21 mouse cellular contexts compared by ENCODE assay signal in the genomic region with DNA sequence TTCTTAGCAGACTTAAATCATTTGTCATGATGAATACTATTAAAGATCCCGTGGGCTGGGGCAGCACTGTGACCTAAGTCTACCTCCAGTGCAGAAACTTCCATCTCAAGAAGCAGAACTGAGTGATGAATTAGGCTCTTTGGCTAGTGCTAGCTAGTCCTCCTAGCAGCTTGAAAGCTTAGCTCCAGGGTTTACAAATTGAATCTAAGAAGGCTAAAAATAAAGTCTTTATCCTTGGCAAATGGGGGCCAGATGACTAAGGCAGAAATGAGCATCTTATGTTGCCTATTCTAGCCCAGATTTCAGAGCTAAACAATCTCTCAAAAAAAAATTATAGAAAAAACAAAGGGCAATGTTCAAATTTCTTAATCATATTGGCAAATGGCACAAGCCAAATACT. TPM values are rescaled to one million over a fixed set of nuclear protein-coding genes. Genes with fewer than 3 reads are reported as not detected.
DNase-seq lines count a peak whose midpoint lies in the region; ATAC-seq and TF ChIP-seq lines count a peak whose summit lies in the region.
"Had no signal": no experiment of that assay in that cellular context is flagged by ENCODE, and none has a peak within 500 bp of the region (broad histone marks: within the 10 kb centered on the region; RNA-seq: fewer than 3 reads in every experiment).

No protein-coding gene starts in this region.

- no peak overlapping the region for H3K4me3 ChIP-seq in layer of hippocampus, adult 2 months
- H3K4me3 ChIP-seq in midbrain, embryonic 11.5 days (ENCODE audit: low read depth, low read length), result no peak overlapping the region
- no peak overlapping the region for H3K4me3 ChIP-seq in midbrain, embryonic 16.5 days (ENCODE audit: low read depth, low read length)
- H3K4me3 ChIP-seq: embryonic facial prominence, embryonic 10.5 days; embryonic facial prominence, embryonic 12.5 days; forebrain, embryonic 13.5 days; forebrain, embryonic 15.5 days had no signal

- no peak for ATAC-seq in midbrain, embryonic 11.5 days (ENCODE audit: low FRiP score)
- no peak for ATAC-seq in midbrain, embryonic 16.5 days
- ATAC-seq: forebrain, embryonic 13.5 days; forebrain, embryonic 15.5 days; forebrain, postnatal 0 days; Patski had no signal

- no peak overlapping the region for H3K4me2 ChIP-seq in midbrain, embryonic 11.5 days
- no peak overlapping the region for H3K4me2 ChIP-seq in midbrain, embryonic 16.5 days (ENCODE audit: low read length)
- H3K4me2 ChIP-seq: embryonic facial prominence, embryonic 12.5 days; forebrain, embryonic 13.5 days; forebrain, embryonic 15.5 days had no signal

- peaks cover 5% of the 10 kb centered on the region for H3K36me3 ChIP-seq in midbrain, embryonic 11.5 days (ENCODE audit: control insufficient read depth, insufficient read depth, low read length)
- H3K36me3 ChIP-seq in midbrain, embryonic 16.5 days (ENCODE audit: control insufficient read depth, insufficient read depth, low read length), result peaks cover 26% of the 10 kb centered on the region

- DNase-seq in layer of hippocampus, adult 2 months (ENCODE audit: low spot score in 2 of 2), result no peak
- DNase-seq in layer of hippocampus, adult 18-20 months (ENCODE audit: low spot score in 2 of 2), result no peak
- peak; percentile 35 for DNase-seq in midbrain, embryonic 11.5 days (ENCODE audit: low spot score, missing footprints)
- peak; percentile 34 for DNase-seq in NIH3T3 (ENCODE audit: low read depth)
- DNase-seq in brain, adult 2 months (ENCODE audit: low read depth, low spot score), result peak; percentile 63
- DNase-seq in T-cell, adult 2 months (ENCODE audit: low spot score), result no peak
- DNase-seq: adrenal gland, adult 2 months; adrenal gland, postnatal 10 days; adrenal gland, postnatal 25 days; cerebellum, adult 11-12 months; cerebellum, adult 2 months; cerebellum, adult 9-10 months; cerebellum, postnatal 10 days; cerebellum, postnatal 25 days; forebrain, postnatal 0 days had no signal

- WGBS in midbrain, embryonic 11.5 days, result 83% methylated on average over 1 of the region's 1 CpGs
- 94% methylated on average over 1 of the region's 1 CpGs for WGBS in midbrain, embryonic 16.5 days

- TF ChIP-seq CTCF in layer of hippocampus, adult 2 months (conservative IDR thresholded peaks at IDR 0.05), result no peak

- no peaks in the 10 kb centered on the region for H3K4me1 ChIP-seq in midbrain, embryonic 11.5 days (ENCODE audit: control insufficient read depth, insufficient read depth, low read length)
- no peaks in the 10 kb centered on the region for H3K4me1 ChIP-seq in midbrain, embryonic 16.5 days (ENCODE audit: control insufficient read depth, insufficient read depth, low read length)
- H3K4me1 ChIP-seq: embryonic facial prominence, embryonic 10.5 days; embryonic facial prominence, embryonic 12.5 days; forebrain, embryonic 13.5 days; forebrain, embryonic 15.5 days had no signal

- no peaks in the 10 kb centered on the region for H3K9me3 ChIP-seq in midbrain, embryonic 11.5 days (ENCODE audit: control insufficient read depth, low read length)
- no peaks in the 10 kb centered on the region for H3K9me3 ChIP-seq in midbrain, embryonic 16.5 days (replicated peaks; ENCODE audit: control insufficient read depth, low read length, poor library complexity, severe bottlenecking)
- H3K9me3 ChIP-seq: embryonic facial prominence, embryonic 10.5 days; embryonic facial prominence, embryonic 12.5 days; forebrain, embryonic 13.5 days; forebrain, embryonic 15.5 days had no signal

- H3K27ac ChIP-seq in layer of hippocampus, adult 2 months, result peak overlapping the region; percentile 8; the same call in 1 of the 2 replicates
- H3K27ac ChIP-seq in midbrain, embryonic 11.5 days (ENCODE audit: low read depth, low read length), result no peak overlapping the region
- no peak overlapping the region for H3K27ac ChIP-seq in midbrain, embryonic 16.5 days (ENCODE audit: low read length)
- H3K27ac ChIP-seq: embryonic facial prominence, embryonic 10.5 days; embryonic facial prominence, embryonic 12.5 days; forebrain, embryonic 13.5 days; forebrain, embryonic 15.5 days had no signal

- H3K27me3 ChIP-seq in midbrain, embryonic 11.5 days (ENCODE audit: control insufficient read depth, insufficient read depth, low read length), result no peaks in the 10 kb centered on the region
- no peaks in the 10 kb centered on the region for H3K27me3 ChIP-seq in midbrain, embryonic 16.5 days (ENCODE audit: control insufficient read depth, insufficient read depth, low read depth, low read length)
- H3K27me3 ChIP-seq: embryonic facial prominence, embryonic 12.5 days; forebrain, embryonic 13.5 days; forebrain, embryonic 15.5 days; Patski had no signal

- H3K9ac ChIP-seq in midbrain, embryonic 11.5 days (ENCODE audit: low read length), result no peak overlapping the region
- H3K9ac ChIP-seq in midbrain, embryonic 16.5 days (ENCODE audit: low read depth, low read length), result no peak overlapping the region
- H3K9ac ChIP-seq: embryonic facial prominence, embryonic 12.5 days; forebrain, embryonic 13.5 days; forebrain, embryonic 15.5 days; forebrain, postnatal 0 days had no signal

RNA-seq across cellular contexts. Expression of a gene that starts 10.3 kb away (rescaled TPM):
- total RNA-seq in layer of hippocampus, adult 2 months (2021), result 10 to 100 TPM; 70.6 to 71.4 TPM
- total RNA-seq in layer of hippocampus, adult 18-20 months (2021), result 10 to 100 TPM; 71.5 to 73.2 TPM
- polyA plus RNA-seq in midbrain, embryonic 11.5 days (2014; fragmentation: Nextera tagmentation; extraction: Ambion mirVana), result 9.5 and 10.3 TPM in 2 replicates
- polyA plus RNA-seq in midbrain, embryonic 16.5 days (2015; fragmentation: Nextera tagmentation; extraction: Ambion mirVana), result 11.1 and 12.4 TPM in 2 replicates

RNA-seq across cellular contexts. Expression of a gene that starts 10.8 kb away (rescaled TPM):
- total RNA-seq in layer of hippocampus, adult 2 months (2021), result 10 to 100 TPM; 24.0 to 38.2 TPM
- total RNA-seq in layer of hippocampus, adult 18-20 months (2021), result 10 to 100 TPM; 23.5 to 24.8 TPM
- polyA plus RNA-seq in midbrain, embryonic 11.5 days (2014; fragmentation: Nextera tagmentation; extraction: Ambion mirVana), result 7.2 and 7.6 TPM in 2 replicates
- 5.2 and 6.0 TPM in 2 replicates for polyA plus RNA-seq in midbrain, embryonic 16.5 days (2015; fragmentation: Nextera tagmentation; extraction: Ambion mirVana)

Comparison
In these comparisons a context has a peak if more than half of its experiments do, and no peak if none do; other contexts are left out.
1. DNase-seq: peak in midbrain, embryonic 11.5 days (single experiment), NIH3T3 (single experiment) and brain, adult 2 months (single experiment); none in layer of hippocampus, adult 2 months (0 of 2), layer of hippocampus, adult 18-20 months (0 of 2) and T-cell, adult 2 months (single experiment).